Mouse (Mus musculus) right cerebral cortex, postnatal 4 days (tissue): Measurements from ENCODE around the gene Tgfbrap1.
"Not testable (repeated sequence)": the region's sequence is repeated elsewhere in the genome, so short reads cannot be mapped to it uniquely, and the experiment has no call there.

Experiments used
- DNase-seq: peaks from one replicate; pipeline ENCODE4 v3.0.0-alpha.2; 2022

Tgfbrap1 gene

GRCm38 (mm10) chr1:43098031-43098984 lies at the start of gene Tgfbrap1, which contains the start of gene AI597479:
Gene Tgfbrap1, minus strand, starts transcription at chr1:43098637.
Gene AI597479, plus strand, starts transcription at chr1:43098710.
- peak; percentile 95 for DNase-seq

GRCm38 (mm10) chr1:43147474-43147873 lies 49.0 kb upstream of the Tgfbrap1 start:
- no peak for DNase-seq

- DNase-seq: no peak
These were observed 47.0 kb upstream of the Tgfbrap1 start for GRCm38 (mm10) chr1:43145388-43145787.

- DNase-seq: no peak
These were observed 46.0 kb upstream of the Tgfbrap1 start for GRCm38 (mm10) chr1:43144338-43144906.

- DNase-seq: no peak
These were observed 45.4 kb upstream of the Tgfbrap1 start for GRCm38 (mm10) chr1:43143791-43144190.

GRCm38 (mm10) chr1:43143284-43143683 lies 44.8 kb upstream of the Tgfbrap1 start:
- no peak for DNase-seq

GRCm38 (mm10) chr1:43142849-43143248 lies 44.4 kb upstream of the Tgfbrap1 start:
- DNase-seq: no peak

- peak; percentile 27 for DNase-seq
These were observed 43.1 kb upstream of the Tgfbrap1 start for GRCm38 (mm10) chr1:43141555-43141961.

GRCm38 (mm10) chr1:43139587-43140266 lies 41.3 kb upstream of the Tgfbrap1 start:
- peak; percentile 85 for DNase-seq

GRCm38 (mm10) chr1:43138268-43138812 lies 39.9 kb upstream of the Tgfbrap1 start:
- no peak for DNase-seq

- DNase-seq: no peak
These were observed 38.9 kb upstream of the Tgfbrap1 start for GRCm38 (mm10) chr1:43137334-43137733.

GRCm38 (mm10) chr1:43136488-43137029 lies 38.1 kb upstream of the Tgfbrap1 start:
- DNase-seq: not testable (repeated sequence)

GRCm38 (mm10) chr1:43131591-43131990 lies 33.2 kb upstream of the Tgfbrap1 start:
- DNase-seq: no peak

- no peak for DNase-seq
These were observed 32.0 kb upstream of the Tgfbrap1 start for GRCm38 (mm10) chr1:43130219-43130981.

- DNase-seq: no peak
These were observed 29.6 kb upstream of the Tgfbrap1 start for GRCm38 (mm10) chr1:43127820-43128610.

- DNase-seq: no peak
These were observed 28.8 kb upstream of the Tgfbrap1 start for GRCm38 (mm10) chr1:43127196-43127595.

- DNase-seq: no peak
These were observed 26.3 kb upstream of the Tgfbrap1 start for GRCm38 (mm10) chr1:43124726-43125125.

GRCm38 (mm10) chr1:43122616-43123015 lies 24.2 kb upstream of the Tgfbrap1 start:
- no peak for DNase-seq

- DNase-seq: no peak
These were observed 22.5 kb upstream of the Tgfbrap1 start for GRCm38 (mm10) chr1:43120950-43121349.

- DNase-seq: no peak
These were observed 19.0 kb upstream of the Tgfbrap1 start for GRCm38 (mm10) chr1:43117435-43117834.

GRCm38 (mm10) chr1:43112882-43113281 lies 14.4 kb upstream of the Tgfbrap1 start:
- DNase-seq: peak; percentile 74
